10 mouse cellular contexts compared by ENCODE assay signal in the genomic region with DNA sequence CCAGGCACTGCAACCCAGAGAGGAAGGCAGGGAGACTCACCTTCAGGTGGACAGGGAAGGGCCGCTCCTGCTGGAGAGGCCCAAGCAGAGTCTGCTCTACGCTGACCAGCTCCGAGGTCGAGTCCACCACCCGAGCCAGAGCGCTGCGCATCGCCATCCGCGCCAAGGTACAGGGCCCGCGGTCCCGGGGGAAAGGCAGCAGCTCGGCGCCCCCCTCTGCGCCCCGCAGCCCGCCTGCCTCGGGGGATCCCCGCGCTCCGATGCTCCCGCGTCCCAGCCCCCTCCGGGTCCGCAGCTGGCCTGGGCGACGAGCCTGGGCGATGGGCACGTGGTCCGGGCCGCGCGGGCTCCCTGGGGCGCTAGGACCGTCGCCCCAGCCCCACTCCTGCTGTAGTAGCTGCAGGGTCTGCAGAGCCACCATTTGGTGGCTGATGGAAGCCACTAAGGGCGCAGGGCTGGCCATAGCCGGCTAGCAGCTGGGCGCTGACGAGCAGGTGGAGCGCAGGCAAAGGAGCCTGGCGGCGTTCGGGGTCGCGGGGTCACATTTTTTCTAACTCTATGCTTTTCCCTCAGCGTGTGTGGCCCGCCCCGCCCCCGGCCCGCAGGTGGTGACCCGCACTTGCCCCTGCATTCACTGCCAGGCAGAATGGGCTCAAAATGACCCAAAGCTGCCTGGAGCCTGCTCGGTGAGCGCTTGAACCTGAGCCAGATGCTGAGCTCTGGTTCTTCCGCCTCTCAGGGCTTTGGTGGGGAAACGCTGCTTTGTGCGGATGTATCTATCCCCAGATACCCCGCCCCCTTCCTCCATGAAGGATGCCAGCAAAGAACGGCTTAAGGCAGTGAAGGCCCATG. TPM values are rescaled to one million over a fixed set of nuclear protein-coding genes. Genes with fewer than 3 reads are reported as not detected.
DNase-seq lines count a peak whose midpoint lies in the region; ATAC-seq lines count a peak whose summit lies in the region.
"Had no signal": no experiment of that assay in that cellular context is flagged by ENCODE, and none has a peak within 500 bp of the region (broad histone marks: within the 10 kb centered on the region; RNA-seq: fewer than 3 reads in every experiment).

Gene Rnaseh2b, plus strand, starts transcription at position 102 of the 852 bp plus-strand sequence.
Gene Dleu7, minus strand, starts transcription at position 560 of the 852 bp plus-strand sequence.

- intact Hi-C loops in gastrocnemius, postnatal 14 days (cut with DNase I; ENCODE audit: low total_unique reads), result no loop called here

- peaks cover 7% of the 10 kb centered on the region; the same call in 1 of the 2 replicates for H3K27me3 ChIP-seq in intestine, embryonic 15.5 days (replicated peaks)
- peaks cover 60% of the 10 kb centered on the region for H3K27me3 ChIP-seq in limb, embryonic 10.5 days (ENCODE audit: low read depth, poor library complexity, severe bottlenecking)
- H3K27me3 ChIP-seq: CH12.LX had no signal

- H3K4me3 ChIP-seq in intestine, embryonic 15.5 days (replicated peaks), result peak within 1 kb of the TSS; percentile 50
- H3K4me3 ChIP-seq in limb, embryonic 10.5 days, result peak within 1 kb of the TSS; percentile 58

- no peak within 1 kb of the TSS for H3K27ac ChIP-seq in intestine, embryonic 15.5 days
- H3K27ac ChIP-seq in limb, embryonic 10.5 days, result peak within 1 kb of the TSS; percentile 75
- H3K27ac ChIP-seq: macrophage had no signal

- H3K9ac ChIP-seq in intestine, embryonic 15.5 days, result peak within 1 kb of the TSS; percentile 56

- no peaks in the 10 kb centered on the region for H3K36me3 ChIP-seq in intestine, embryonic 15.5 days
- H3K36me3 ChIP-seq in limb, embryonic 10.5 days, result no peaks in the 10 kb centered on the region

- peak within 1 kb of the TSS; percentile 100 for H3K4me2 ChIP-seq in intestine, embryonic 15.5 days (replicated peaks)

- H3K9me3 ChIP-seq in intestine, embryonic 15.5 days, result no peaks in the 10 kb centered on the region
- H3K9me3 ChIP-seq in limb, embryonic 10.5 days (replicated peaks), result no peaks in the 10 kb centered on the region

- peak; percentile 41; the same call in 1 of the 2 replicates for ATAC-seq in intestine, embryonic 15.5 days

- DNase-seq in layer of hippocampus, adult 11-12 months (ENCODE audit: low spot score), result peak; percentile 24
- no peak for DNase-seq in layer of hippocampus, adult 9-10 months (ENCODE audit: low spot score)
- peak; percentile 42 to 47 for DNase-seq in cerebellum, postnatal 25 days
- DNase-seq in gastrocnemius, postnatal 14 days, result peak; percentile 31
- peak; percentile 91 for DNase-seq in limb, embryonic 10.5 days (ENCODE audit: low spot score)
- DNase-seq in naive thymus-derived CD4-positive, alpha-beta T cell, adult 2 months (ENCODE audit: low read depth), result peak; percentile 51
- peak; percentile 82 for DNase-seq in thymus, postnatal 14 days

- WGBS in intestine, embryonic 15.5 days, result 2% methylated on average over 60 of the region's 60 CpGs
- WGBS in limb, embryonic 10.5 days, result 1% methylated on average over 60 of the region's 60 CpGs

- H3K4me1 ChIP-seq in intestine, embryonic 15.5 days (replicated peaks), result peaks cover 8% of the 10 kb centered on the region; the same call in 1 of the 2 replicates
- peaks cover 20% of the 10 kb centered on the region for H3K4me1 ChIP-seq in limb, embryonic 10.5 days

RNA-seq across cellular contexts. Expression of gene Rnaseh2b, which starts in this region (rescaled TPM):
- 1 to 10 TPM; 4.3 to 5.6 TPM for total RNA-seq in gastrocnemius, postnatal 14 days (2021)
- polyA plus RNA-seq in intestine, embryonic 15.5 days (2015; fragmentation: Nextera tagmentation; extraction: Ambion mirVana), result 48.1 and 63.4 TPM in 2 replicates
- 53.0 and 56.4 TPM in 2 replicates for polyA plus RNA-seq in limb, embryonic 10.5 days (2016; fragmentation: Nextera tagmentation; extraction: Ambion mirVana)

RNA-seq across cellular contexts. Expression of gene Dleu7, which starts in this region (rescaled TPM):
- total RNA-seq in gastrocnemius, postnatal 14 days (2021), result not detected
- 0.74 and 0.75 TPM in 2 replicates for polyA plus RNA-seq in intestine, embryonic 15.5 days (2015; fragmentation: Nextera tagmentation; extraction: Ambion mirVana)
- 0.23 and 0.53 TPM in 2 replicates for polyA plus RNA-seq in limb, embryonic 10.5 days (2016; fragmentation: Nextera tagmentation; extraction: Ambion mirVana)
- total RNA-seq: CH12.LX had no signal
- polyA plus RNA-seq: macrophage had no signal
